Mouse (Mus musculus) liver, embryonic 16.5 days (tissue): Measurements from ENCODE around the gene Agap2. TPM values are rescaled to one million over a fixed set of nuclear protein-coding genes. Genes with fewer than 3 reads are reported as not detected.
A peak's percentile ranks its signal among the peaks of the same experiment; 100 is the strongest.
"Not testable (repeated sequence)": the region's sequence is repeated elsewhere in the genome, so short reads cannot be mapped to it uniquely, and the experiment has no call there.

Experiments
- ATAC-seq: fragments of 200-750 bp; cut with Nextera tagmentation; 2 replicates; pipeline ENCODE4 v1.8.0; 2017; ENCODE audit warnings: low read depth, mild to moderate bottlenecking, moderate number of reproducible peaks, moderate library complexity
- H3K27ac ChIP-seq: fragments of 300-500 bp; sonication (generic); 2 replicates; pipeline ENCODE4 v1.5.1; 2014; ENCODE audit warnings: mild to moderate bottlenecking, low read length
- H3K27me3 ChIP-seq: fragments of 300-500 bp; sonication (generic); 2 replicates; pipeline ENCODE4 v1.6.1; 2014; ENCODE audit warnings: low read depth, low read length, mixed read lengths; ENCODE audit not compliant: control insufficient read depth, insufficient read depth
- H3K36me3 ChIP-seq: fragments of 300-500 bp; sonication (generic); 2 replicates; pipeline ENCODE4 v1.6.1; 2014; ENCODE audit warnings: mild to moderate bottlenecking; ENCODE audit not compliant: control insufficient read depth, insufficient read depth
- H3K4me1 ChIP-seq: fragments of 300-500 bp; sonication (generic); 2 replicates; pipeline ENCODE4 v1.6.1; 2014; ENCODE audit warnings: low read depth, low read length, mixed read lengths; ENCODE audit not compliant: control insufficient read depth
- H3K4me2 ChIP-seq: fragments of 300-500 bp; sonication (generic); 2 replicates; pipeline ENCODE4 v1.6.1; 2014; ENCODE audit warnings: low read depth, low read length, mixed read lengths
- H3K4me3 ChIP-seq: fragments of 300-500 bp; sonication (generic); 2 replicates; pipeline ENCODE4 v1.5.1; 2014; ENCODE audit warnings: low read depth, mild to moderate bottlenecking, low read length
- H3K9ac ChIP-seq: fragments of 300-500 bp; sonication (generic); 2 replicates; pipeline ENCODE4 v1.6.1; 2014; ENCODE audit warnings: low read depth, low read length
- H3K9me3 ChIP-seq: fragments of 300-500 bp; sonication (generic); replicated peaks from 2 replicates; pipeline ENCODE4 v1.6.1; 2016; ENCODE audit warnings: low read length; ENCODE audit not compliant: control insufficient read depth
- WGBS: fragments of 180-500 bp; shearing (Covaris S2); extraction: QIAGEN DNeasy Blood & Tissue Kit; methylation state at CpG from one replicate; pipeline ENCODE4 v1.1.7; 2014; ENCODE audit not compliant: insufficient replicate concordance; 5-methylcytosine and 5-hydroxymethylcytosine counted together
- polyA plus RNA-seq: library from polyadenylated mRNA; unstranded; fragments of >200 nt; fragmentation: Nextera tagmentation; extraction: Ambion mirVana; gene quantifications from 2 replicates; pipeline ENCODE4 v1.2.1, GENCODE M21; 2015

The Agap2 gene
- polyA plus RNA-seq, 1 experiment from 2014 or later = 1.2 TPM

DNA sequence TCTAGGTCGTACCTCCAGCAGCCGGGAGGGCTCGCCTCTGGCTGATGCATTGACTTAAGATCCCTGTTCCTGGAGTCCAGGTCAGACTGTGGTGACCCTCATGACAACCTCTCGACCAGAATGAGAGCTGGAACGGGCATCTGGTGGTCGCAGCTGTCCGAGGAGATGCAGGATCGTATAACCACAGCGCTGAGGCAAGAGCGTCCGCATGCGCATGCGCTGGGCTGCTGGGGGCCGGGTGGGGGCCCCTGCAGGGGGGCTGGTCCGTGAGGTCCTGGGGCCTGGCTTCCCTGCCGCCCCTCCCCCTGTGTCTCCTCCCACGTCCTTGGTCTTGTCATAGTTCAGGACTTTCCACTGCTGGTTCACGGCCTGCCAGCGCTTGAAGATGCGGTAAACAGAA is 18.6 kb upstream of the Agap2 start:
- H3K4me2 ChIP-seq = no peak overlapping the region
- 72% methylated on average over 20 of the region's 20 CpGs for WGBS
- no peaks in the 10 kb centered on the region for H3K9me3 ChIP-seq
- H3K36me3 ChIP-seq = no peaks in the 10 kb centered on the region
- no peak overlapping the region for H3K9ac ChIP-seq
- no peak overlapping the region for H3K4me3 ChIP-seq
- H3K27me3 ChIP-seq = peaks cover 58% of the 10 kb centered on the region
- ATAC-seq = no peak
- H3K4me1 ChIP-seq = peaks cover 10% of the 10 kb centered on the region
- H3K27ac ChIP-seq = no peak overlapping the region

DNA sequence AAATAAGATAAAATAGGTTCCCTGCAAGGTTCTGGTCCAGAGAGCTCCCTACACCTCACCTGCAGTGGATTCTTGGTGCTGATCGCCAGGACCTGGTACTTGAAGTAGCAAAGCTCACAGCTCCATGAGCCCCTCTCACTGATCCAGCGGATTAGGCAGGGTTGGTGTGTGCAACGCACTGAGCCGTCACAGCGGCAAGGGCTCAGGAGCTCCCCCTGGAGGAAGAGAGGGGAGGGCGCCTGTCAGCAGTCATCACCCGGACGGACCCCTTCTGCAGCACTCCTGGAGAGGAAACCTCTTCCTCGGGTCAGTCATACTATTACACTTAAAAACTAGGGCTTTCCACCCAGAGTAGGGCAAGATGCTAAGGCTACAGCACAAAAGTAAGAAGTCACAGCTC is 16.9 kb upstream of the Agap2 start:
- ATAC-seq = no peak
- Histone ChIP-seq H3K4me1 (peaks cover 13% of the 10 kb centered on the region), H3K27me3 (peaks cover 59% of the 10 kb centered on the region), H3K9me3 (no peaks in the 10 kb centered on the region), H3K9ac (no peak overlapping the region), H3K4me3 (no peak overlapping the region), H3K36me3 (no peaks in the 10 kb centered on the region), H3K27ac (no peak overlapping the region), H3K4me2 (no peak overlapping the region)
- 0% methylated on average over 9 of the region's 9 CpGs for WGBS

GRCm38 (mm10) chr10:127058708-127059107 is 16.4 kb upstream of the Agap2 start:
- H3K9me3 ChIP-seq = no peaks in the 10 kb centered on the region
- WGBS = 10% methylated on average over 8 of the region's 8 CpGs
- no peaks in the 10 kb centered on the region for H3K36me3 ChIP-seq
- no peak overlapping the region for H3K4me3 ChIP-seq
- H3K9ac ChIP-seq = no peak overlapping the region
- 0 out of 2 replicates have a peak overlapping the region, but pooled peaks have one; percentile 87 for H3K4me2 ChIP-seq
- peaks cover 56% of the 10 kb centered on the region for H3K27me3 ChIP-seq
- no peak overlapping the region for H3K27ac ChIP-seq
- no peak for ATAC-seq
- peaks cover 13% of the 10 kb centered on the region for H3K4me1 ChIP-seq

DNA sequence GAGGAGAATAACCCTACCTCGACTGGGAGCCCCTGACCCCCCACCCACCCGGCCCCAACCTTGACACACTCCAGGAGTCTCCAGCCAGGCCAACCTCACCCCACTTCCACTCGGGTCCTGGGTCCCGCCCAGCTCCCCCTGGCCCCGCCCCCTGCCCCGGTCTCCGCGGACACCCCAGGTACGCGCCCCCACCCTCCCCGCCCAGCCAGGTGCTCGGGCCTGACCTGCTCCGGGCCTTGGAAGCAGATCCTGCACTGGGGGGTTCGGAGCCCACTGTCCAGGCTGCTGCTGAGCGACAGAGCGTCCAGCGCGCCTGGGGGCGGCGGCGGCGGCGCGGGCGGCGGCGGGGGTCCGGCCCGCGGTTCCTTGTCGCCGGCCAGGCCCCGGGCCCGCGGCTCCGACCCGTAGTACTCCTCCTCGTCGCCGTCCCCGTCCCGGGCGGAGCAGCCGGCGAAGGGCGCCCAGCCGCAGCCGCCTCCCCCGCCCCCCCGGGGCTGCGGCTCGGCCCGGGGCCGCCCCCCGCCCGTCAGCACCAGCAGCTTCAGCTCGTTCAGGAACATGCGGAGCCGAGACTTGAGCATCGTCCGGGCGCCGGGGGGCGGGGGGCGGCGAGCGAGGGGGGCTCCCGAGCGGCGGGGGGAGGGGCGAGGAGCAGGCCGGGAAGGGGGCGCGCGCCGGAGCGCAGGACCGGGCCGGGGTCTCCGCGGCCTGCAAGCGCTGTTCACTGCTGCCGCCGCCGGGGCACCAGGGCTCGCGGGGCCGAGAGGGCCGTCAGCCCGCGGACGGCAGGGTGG is 15.7 kb upstream of the Agap2 start:
- Histone ChIP-seq H3K27ac (no peak overlapping the region), H3K4me1 (peaks cover 13% of the 10 kb centered on the region), H3K36me3 (no peaks in the 10 kb centered on the region), H3K4me2 (peak overlapping the region; percentile 87), H3K27me3 (peaks cover 54% of the 10 kb centered on the region), H3K4me3 (peak overlapping the region; percentile 62), H3K9me3 (no peaks in the 10 kb centered on the region), H3K9ac (peak overlapping the region; percentile 46)
- no peak for ATAC-seq
- 2% methylated on average over 47 of the region's 92 CpGs for WGBS

DNA sequence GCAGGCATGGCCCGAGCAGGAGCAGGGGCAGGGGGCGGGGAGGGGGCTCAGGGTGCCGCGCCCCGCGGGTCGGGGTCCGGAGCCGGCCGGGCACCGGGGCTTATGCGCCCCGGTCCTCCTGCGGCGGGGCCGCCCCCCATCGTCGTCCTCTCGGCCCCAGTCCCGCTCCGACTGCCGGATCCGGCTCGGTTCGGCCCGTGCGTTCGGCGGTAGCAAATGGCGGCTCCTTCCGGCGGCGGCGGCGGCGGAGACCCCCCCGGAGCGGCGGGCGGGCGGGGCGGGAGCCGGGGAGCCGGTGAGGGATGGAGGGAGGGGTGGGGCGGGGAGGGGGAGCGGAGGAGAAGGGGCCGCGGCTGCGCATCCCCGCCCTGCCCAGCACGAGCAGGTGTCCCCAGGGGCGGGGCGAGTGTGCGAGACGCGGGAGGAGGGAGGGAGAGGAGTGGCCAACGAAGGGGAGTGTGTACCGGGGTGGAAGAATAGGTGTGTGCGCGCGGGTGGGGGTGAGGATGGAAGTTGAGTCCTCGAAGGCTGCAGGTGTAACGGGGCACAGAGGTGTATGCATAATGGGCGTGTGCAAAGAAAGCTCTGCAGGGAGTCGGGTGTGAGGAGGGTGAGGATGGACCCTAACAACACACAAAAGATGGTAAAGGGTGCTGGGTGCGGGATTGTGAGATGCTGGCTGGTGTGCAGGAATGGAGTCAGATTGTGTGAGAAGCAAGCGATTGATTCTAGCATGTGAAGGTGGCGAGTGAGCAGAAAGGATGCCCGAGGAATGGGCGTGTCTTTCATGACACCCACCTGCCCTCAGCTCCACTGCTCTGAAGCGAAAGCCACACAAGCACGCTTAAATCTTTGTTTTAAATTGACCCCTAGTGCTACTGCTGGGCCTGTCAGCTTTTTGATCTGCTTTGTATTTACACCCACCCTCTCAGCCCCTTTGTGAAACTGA is 14.8 kb upstream of the Agap2 start, which contains the start of gene March9:
March9 (minus strand) TSS at position 217 of the 949 bp plus-strand sequence.
- Histone ChIP-seq H3K36me3 (peaks cover 5% of the 10 kb centered on the region), H3K27me3 (peaks cover 53% of the 10 kb centered on the region), H3K9ac (peak within 1 kb of the TSS; percentile 46), H3K27ac (no peak within 1 kb of the TSS), H3K4me1 (peaks cover 21% of the 10 kb centered on the region), H3K9me3 (no peaks in the 10 kb centered on the region), H3K4me3 (peak within 1 kb of the TSS; percentile 62), H3K4me2 (peak within 1 kb of the TSS; percentile 87)
- no peak for ATAC-seq
- under 1% methylated on average over 53 of the region's 72 CpGs for WGBS

DNA sequence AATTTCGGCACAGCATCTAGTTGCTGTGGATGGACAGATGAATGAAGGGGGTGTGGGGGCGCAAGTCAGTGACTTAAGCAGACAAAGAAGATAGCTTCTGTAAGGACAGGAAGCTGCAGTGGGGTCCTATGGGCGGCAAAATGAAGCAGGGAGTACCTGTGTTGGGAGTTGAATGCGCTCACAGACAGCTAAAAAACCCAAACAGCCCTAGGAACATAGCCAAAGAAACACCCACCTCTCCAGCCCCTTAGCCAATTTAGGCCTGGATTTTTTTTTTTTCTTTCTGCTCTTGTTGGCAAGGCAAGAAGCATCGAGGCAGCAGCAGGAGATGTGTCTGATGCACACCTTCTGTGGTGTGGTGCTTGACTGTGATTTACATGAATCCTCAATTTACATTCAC is 14.0 kb upstream of the Agap2 start:
- Histone ChIP-seq H3K27ac (no peak overlapping the region), H3K9ac (no peak overlapping the region), H3K4me3 (no peak overlapping the region), H3K27me3 (peaks cover 51% of the 10 kb centered on the region), H3K9me3 (no peaks in the 10 kb centered on the region), H3K4me1 (peaks cover 26% of the 10 kb centered on the region), H3K36me3 (peaks cover 13% of the 10 kb centered on the region), H3K4me2 (no peak overlapping the region)
- ATAC-seq = no peak
- WGBS = 55% methylated on average over 5 of the region's 5 CpGs

DNA sequence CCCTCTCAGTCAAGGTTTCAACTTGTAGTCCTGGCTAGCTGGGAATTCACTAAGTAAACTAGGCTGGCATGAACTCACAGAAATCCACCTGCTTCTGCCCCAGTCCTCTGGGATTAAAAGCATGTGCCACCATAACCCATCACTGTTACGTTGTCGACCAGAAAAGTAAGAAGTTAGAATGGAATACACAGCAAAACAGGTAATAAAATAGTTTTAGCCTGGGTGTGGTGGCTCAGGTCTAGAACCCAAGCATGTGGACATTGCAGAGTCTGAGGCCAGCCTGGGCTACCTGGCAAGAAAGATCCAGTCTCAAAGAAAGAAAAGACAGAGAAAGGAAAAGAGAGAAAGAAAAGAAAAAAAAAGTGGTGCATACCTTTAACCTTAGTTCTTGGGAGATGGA is 13.6 kb upstream of the Agap2 start:
- Histone ChIP-seq H3K9me3 (no peaks in the 10 kb centered on the region), H3K9ac (no peak overlapping the region), H3K4me3 (no peak overlapping the region), H3K4me1 (peaks cover 26% of the 10 kb centered on the region), H3K27me3 (peaks cover 51% of the 10 kb centered on the region), H3K27ac (no peak overlapping the region), H3K4me2 (no peak overlapping the region), H3K36me3 (peaks cover 17% of the 10 kb centered on the region)
- 71% methylated on average over 2 of the region's 2 CpGs for WGBS
- no peak for ATAC-seq

GRCm38 (mm10) chr10:127062101-127062500 is 13.0 kb upstream of the Agap2 start:
- peaks cover 26% of the 10 kb centered on the region for H3K4me1 ChIP-seq
- not testable (repeated sequence) for H3K9ac ChIP-seq, H3K4me2 ChIP-seq, ATAC-seq, H3K4me3 ChIP-seq, H3K9me3 ChIP-seq, H3K27ac ChIP-seq
- 77% methylated on average over 4 of the region's 4 CpGs for WGBS
- H3K36me3 ChIP-seq = peaks cover 23% of the 10 kb centered on the region
- peaks cover 51% of the 10 kb centered on the region for H3K27me3 ChIP-seq
